Mouse (Mus musculus) adrenal gland, postnatal 4 days (tissue): ENCODE measurements at regions not wholly inside any gene's neighbourhood (a gene's known extent, or its start where the extent isn't known, plus 50 kb on each side); places are given as distances from the start of the nearest gene placed in this dataset.

Experiments used
- DNase-seq, 2 experiments: peaks; one replicate each; pipeline ENCODE4 v3.0.0; 2021 to 2022; ENCODE audit warnings: low spot score in 2 of 2, mixed read lengths in 2 of 2

DNA sequence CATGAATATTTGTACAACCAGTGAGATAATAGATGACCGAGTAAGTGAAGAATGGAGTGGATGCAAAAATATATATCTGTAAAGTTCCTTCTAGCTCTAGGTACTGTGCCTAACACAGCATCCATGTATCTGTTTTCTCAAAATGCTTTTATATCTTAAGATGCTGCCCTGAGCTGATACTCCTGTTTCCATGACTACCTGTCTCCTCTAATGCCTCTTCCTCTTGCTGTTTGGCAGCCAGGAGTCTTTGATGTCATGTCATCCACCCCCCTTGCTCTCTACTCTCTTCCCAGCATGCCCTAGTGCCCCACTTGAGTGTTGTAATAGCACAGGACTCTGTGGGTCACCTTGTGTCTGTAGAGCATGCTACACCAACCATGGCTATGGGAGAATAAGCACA, 95.2 kb upstream of the Id4 start:
- DNase-seq: no peak

DNA sequence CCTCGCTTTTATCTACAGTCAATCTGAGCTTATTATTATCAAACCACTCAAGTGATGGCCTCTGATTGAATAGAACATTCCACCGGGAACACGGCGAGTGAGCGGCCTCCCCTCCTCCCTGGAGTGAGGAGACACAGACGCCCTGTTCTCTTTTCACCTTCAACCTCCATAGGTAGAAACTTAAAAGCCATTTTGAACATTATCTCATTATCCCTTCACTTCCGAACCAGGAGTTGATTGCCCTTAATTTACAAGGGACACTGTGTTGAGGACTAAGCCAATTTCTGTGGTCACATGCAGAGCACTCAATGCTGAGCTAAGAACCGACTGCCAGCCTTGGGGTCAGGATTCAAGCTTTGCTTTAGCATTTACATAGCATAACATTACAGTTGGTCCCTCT, 93.1 kb upstream of the Id4 start:
- DNase-seq: no peak

DNA sequence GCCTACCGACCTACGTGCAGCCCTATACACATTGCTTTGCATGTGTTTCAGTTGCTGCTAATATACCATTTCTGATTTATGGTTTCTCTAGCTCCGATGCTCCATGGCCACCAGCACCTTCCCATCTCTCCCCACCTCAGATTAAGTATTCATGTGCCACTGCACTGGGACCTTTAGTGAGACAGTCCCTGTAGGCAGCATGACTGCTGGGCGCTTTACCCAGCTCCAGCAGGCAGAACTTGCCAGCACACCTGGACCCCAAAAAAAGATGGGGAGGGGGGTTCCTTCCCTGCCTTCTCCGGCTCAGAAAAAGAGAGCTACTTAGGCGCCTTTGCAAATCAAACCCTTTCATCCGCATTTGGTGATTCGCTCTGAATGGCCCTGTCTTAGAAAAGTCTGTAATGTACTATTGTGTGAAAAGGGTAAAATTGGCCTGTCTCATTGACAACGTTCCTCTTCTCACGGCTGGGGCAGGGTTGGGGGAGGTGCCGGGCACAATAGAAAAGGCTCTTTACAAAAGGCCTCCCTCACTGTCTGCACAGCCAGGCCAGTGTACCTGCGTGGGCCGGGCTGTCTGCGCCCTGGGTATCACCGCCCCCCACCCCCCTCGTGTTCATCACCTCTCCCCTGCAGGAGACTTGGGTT, 89.6 kb upstream of the Id4 start:
- no peak for DNase-seq

DNA sequence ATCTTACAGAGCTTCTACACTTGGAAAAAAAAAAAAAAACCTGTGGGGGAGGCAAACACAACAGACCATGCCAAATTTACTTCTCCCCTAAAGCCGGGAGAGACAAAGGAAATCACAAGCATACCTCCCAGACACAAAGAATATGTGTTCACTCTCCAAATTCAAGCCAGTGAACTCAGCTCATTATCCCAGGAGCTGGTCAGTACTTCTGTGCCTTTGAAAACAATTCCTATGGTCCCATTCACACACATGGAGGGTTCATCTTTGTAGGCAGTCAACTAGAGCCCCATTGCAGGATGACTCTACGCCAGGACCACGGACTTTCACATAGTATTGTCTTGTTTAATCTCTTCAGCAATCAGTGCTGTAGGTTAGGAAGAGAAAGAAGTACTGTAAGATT, 89.0 kb upstream of the Id4 start:
- no peak for DNase-seq

DNA sequence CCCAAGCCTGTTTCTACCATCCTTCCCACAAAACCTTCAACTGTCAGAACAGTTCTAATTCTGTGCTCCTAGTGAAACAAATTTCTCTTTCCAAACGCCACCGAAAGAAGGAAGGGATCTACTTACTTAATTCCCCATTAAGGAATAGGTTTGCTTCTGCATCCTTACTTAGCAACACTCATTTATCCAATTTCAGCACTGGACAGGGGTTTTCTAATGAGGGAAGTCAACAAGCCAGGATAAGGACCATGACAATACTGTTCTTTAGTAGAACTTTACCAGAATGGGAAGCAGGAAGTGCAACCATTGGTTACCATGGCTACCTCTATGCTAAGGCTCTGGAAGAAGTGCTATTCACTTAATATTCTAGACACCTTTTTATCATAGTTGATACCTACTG, 68.6 kb upstream of the Id4 start:
- no peak for DNase-seq

DNA sequence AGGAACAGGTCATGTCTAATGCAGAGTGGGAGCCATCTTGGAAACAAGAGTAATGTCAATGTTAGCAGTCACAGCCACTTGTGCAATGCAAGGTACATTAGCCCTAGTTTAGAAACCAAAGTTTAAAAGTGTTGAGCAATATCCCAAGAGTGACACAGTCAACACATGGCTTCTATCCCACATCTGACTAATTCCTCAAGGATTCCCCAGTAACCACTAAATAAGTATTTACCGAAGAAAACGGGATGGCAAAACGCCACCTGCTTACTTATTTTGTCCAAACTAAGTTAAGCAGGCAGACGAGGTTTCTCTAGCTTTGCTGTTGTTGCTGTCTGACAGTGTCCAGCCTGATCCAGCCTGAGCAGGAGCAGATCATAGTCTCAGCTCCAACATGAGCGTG, 67.1 kb upstream of the Id4 start:
- no peak for DNase-seq

DNA sequence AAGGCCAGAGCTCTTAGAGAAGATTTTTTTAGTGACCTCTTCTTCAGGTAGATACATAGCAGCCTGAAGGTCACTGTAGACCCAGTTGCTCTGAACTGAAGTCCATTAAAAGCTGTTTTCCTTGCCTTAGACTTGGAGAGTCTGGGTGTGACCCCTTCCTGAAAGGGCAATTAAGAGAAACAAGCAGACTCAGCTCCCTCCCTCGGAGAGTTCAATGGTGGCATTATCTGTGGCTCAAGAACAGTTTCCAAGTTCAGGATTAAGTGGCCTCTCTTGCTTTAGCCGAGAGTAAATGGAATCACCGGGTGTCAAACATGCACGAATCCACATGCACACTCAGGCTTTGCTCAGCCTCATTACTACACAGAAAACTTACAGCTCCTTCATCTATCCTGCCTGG, 53.2 kb upstream of the Id4 start:
- no peak for DNase-seq
